Comparison of ENCODE assay signal across 23 mouse cellular contexts in genomic region chr8:83689264-83689663, GRCm38 (mm10).
"Had no signal": no experiment of that assay in that cellular context is flagged by ENCODE, and none has a peak within 500 bp of the region (broad histone marks: within the 10 kb centered on the region; RNA-seq: fewer than 3 reads in every experiment).

No protein-coding gene starts in this region.

- H3K27ac ChIP-seq: heart, adult 2 months; heart, embryonic 13.5 days; heart, embryonic 15.5 days; hindbrain, embryonic 13.5 days; hindbrain, embryonic 15.5 days; hindbrain, postnatal 0 days; kidney, embryonic 15.5 days; kidney, postnatal 0 days; limb, embryonic 13.5 days; limb, embryonic 15.5 days; liver, embryonic 13.5 days; liver, embryonic 15.5 days had no signal

- ATAC-seq: hindbrain, postnatal 0 days; intestine, embryonic 16.5 days had no signal

- DNase-seq: gastrocnemius, postnatal 14 days; gastrocnemius, postnatal 36 days; heart, adult 11 months; heart, adult 2 months; heart, postnatal 14 days; heart, postnatal 36 days; kidney, adult 11 months; kidney, adult 2 months; kidney, adult 9 months; kidney, postnatal 14 days; kidney, postnatal 36 days; liver, embryonic 13.5 days had no signal

- H3K4me1 ChIP-seq: hindbrain, embryonic 15.5 days; limb, embryonic 15.5 days had no signal

- H3K4me3 ChIP-seq: heart, adult 2 months; heart, embryonic 13.5 days; heart, embryonic 15.5 days; hindbrain, embryonic 13.5 days; hindbrain, embryonic 15.5 days; kidney, embryonic 15.5 days; limb, embryonic 13.5 days; limb, embryonic 15.5 days; liver, embryonic 13.5 days; liver, embryonic 15.5 days had no signal
